Mouse (Mus musculus) heart, adult 2 months (tissue): ENCODE measurements at regions not wholly inside any gene's neighbourhood (a gene's known extent, or its start where the extent isn't known, plus 50 kb on each side); places are given as distances from the start of the nearest gene placed in this dataset.

Source experiments
- CTCF ChIP-seq: fragments of 200-600 bp; IDR thresholded peaks from 2 replicates; pipeline ENCODE4 v1.8.1; 2022; ENCODE audit warnings: antibody characterized with exemption, mild to moderate bottlenecking, moderate library complexity
- EP300 ChIP-seq: fragments of 200-500 bp; IDR thresholded peaks from 2 replicates; pipeline ENCODE4 v1.6.1; 2011; ENCODE audit warnings: low read depth, low read length, control low read depth; ENCODE audit not compliant: insufficient read depth
- POLR2A ChIP-seq: fragments of 200-500 bp; IDR thresholded peaks from 2 replicates; pipeline ENCODE4 v1.6.1; 2011; ENCODE audit warnings: mild to moderate bottlenecking, low read depth, low read length, control low read depth; ENCODE audit not compliant: insufficient read depth

- TF ChIP-seq EP300 (no peak), POLR2A (no peak), CTCF (no peak)
Measured at GRCm38 (mm10) chr9:40608596-40608995, 61.8 kb upstream of the Gm21915 start.
